Mouse (Mus musculus) urinary bladder, adult 2 months (tissue): ENCODE results near the gene Ocrl. TPM values are rescaled to one million over a fixed set of nuclear protein-coding genes. Genes with fewer than 3 reads are reported as not detected.
A peak's percentile ranks its signal among the peaks of the same experiment; 100 is the strongest.

Source experiments
- DNase-seq: peaks from one replicate; pipeline ENCODE4 v3.0.0; 2022; ENCODE audit warnings: low spot score
- polyA plus RNA-seq: library from polyadenylated mRNA; depleted of rRNA; stranded (reverse); fragments of >200 nt; gene quantifications from 2 replicates; pipeline ENCODE4 v1.2.3, GENCODE M21; 2012; rRNA removed

The Ocrl gene
- 36.0 and 38.6 TPM in 2 replicates for polyA plus RNA-seq

- DNase-seq = peak; percentile 51
These were observed at the start of gene Ocrl for GRCm38 (mm10) chrX:47912306-47912792. Ocrl (plus strand) TSS chrX:47912387.

- no peak for DNase-seq
These were observed 32.1 kb upstream of the Ocrl start for GRCm38 (mm10) chrX:47880052-47880451.

DNA sequence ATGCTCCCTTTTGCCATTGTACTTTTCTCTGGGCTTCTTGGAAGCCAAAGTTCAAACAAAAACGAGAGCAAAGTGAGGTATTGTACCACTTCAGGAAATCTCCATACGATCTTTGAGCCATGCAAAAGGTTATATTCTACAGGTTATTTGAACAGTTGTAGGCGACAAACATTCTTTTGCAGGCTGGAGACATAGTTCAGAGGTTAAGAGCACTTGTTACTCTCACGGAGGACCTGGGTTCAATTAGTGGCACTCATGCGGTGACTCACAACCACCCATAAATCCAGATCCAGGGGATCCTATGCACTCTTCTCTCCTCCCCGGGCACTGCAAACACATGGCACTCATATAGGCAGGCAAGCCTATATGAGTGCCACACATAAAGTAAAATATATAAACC is 29.4 kb upstream of the Ocrl start:
- no peak for DNase-seq

- DNase-seq = no peak
These were observed 24.8 kb upstream of the Ocrl start for GRCm38 (mm10) chrX:47887401-47887800.

DNA sequence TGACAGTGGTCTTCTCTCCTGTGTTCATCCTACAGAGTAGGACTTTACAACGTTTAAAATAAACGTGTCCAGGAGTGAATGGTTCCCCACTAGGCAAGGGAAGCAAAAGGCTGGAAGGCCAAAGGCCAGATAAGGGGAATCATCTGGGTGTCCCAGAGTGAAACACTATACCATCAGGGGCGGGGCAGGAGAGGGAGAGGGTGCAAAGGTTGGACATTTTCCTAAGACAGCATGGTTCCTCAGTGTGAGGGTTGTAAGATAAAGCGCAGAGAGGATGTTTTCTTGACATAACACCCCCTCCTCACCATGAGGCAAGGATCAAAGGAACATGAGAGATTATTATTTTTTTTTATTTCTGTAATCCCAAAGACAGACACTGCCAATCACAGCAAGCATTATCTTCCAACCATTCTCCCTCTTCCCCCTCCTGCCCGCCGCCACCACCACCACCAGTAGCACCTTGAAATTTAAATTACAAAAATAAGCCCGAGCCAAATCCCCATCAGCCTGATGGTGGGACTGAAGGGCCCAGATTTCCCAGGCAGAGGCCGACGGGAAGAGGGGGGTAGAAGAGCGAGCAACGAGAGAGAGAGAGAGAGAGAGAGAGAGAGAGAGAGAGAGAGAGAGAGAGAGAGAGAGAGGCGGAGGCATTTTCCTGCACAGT is 20.8 kb upstream of the Ocrl start:
- no peak for DNase-seq

- peak; percentile 23 for DNase-seq
These were observed 20.2 kb upstream of the Ocrl start for GRCm38 (mm10) chrX:47891907-47892430.

GRCm38 (mm10) chrX:47892431-47893024 is 19.7 kb upstream of the Ocrl start, which contains the start of gene Smarca1:
Smarca1 (minus strand) TSS chrX:47892974.
- DNase-seq = no peak

GRCm38 (mm10) chrX:47912904-47913542 is 836 bp downstream of the Ocrl start:
- no peak for DNase-seq

GRCm38 (mm10) chrX:47913543-47913938 is 1.4 kb downstream of the Ocrl start:
- no peak for DNase-seq

GRCm38 (mm10) chrX:47916831-47917230 is 4.6 kb downstream of the Ocrl start:
- DNase-seq = no peak

- DNase-seq = no peak
These were observed 8.4 kb downstream of the Ocrl start for GRCm38 (mm10) chrX:47920541-47920940.

- no peak for DNase-seq
These were observed 15.8 kb downstream of the Ocrl start for GRCm38 (mm10) chrX:47927981-47928380.

DNA sequence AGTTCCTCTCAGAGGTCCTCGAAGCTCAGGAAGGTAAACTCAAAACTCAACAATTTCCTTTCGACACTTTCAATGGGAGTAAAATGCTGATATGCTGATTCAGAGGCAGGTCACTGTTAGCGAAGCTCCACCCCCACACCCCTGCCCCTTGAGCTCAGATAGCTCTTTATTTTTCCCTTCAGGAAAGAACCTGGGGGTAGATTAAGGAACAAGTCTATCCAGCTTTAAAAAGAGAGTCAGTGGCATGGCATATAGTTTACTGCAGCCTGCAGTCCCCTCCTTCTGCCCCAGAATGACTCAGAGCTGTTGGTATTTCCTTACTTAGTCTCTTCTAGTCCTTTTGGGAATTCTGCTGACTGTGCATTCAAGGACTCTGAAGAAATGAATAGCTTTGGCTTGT is 18.3 kb downstream of the Ocrl start:
- no peak for DNase-seq

DNA sequence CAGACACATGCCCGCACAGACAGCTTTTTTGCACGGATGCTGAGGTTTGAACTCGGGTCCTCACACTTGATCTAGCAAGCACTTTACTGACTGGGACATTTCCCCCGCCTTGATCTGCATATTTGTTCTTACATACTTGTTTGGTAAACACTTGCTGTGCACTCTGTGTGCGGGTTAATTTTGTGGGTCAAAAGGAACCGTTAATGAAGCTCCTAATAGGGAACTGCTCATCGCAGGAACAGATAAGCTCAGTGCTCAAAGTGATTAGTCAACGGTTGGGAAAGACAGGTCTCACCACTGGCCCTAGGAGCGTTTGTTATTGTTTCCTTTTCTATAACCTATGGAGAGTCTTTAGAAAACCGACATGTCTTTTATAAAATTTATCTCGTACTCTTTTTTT is 22.2 kb downstream of the Ocrl start:
- no peak for DNase-seq

GRCm38 (mm10) chrX:47936885-47937284 is 24.7 kb downstream of the Ocrl start:
- no peak for DNase-seq

- no peak for DNase-seq
These were observed 25.6 kb downstream of the Ocrl start for GRCm38 (mm10) chrX:47937740-47938139.

DNA sequence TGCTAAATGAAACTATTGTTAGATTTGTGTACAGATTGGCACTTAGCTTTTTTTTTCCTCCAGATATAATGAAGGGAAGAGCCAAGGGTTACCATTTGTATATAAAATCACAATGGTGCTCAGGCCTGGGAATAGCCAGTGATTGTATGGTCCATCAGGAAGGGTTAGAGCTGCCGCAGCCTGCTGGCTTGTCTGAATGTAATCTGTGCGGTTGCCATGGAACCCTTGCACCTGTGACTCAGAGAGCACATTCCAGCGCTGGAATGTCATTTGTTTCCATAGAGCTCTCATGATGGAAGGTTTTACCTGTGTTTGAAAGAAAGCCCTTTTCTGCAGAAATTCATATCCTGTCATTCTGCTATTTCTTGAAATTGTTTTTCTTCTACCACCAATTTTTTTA is 37.5 kb downstream of the Ocrl start:
- no peak for DNase-seq

DNA sequence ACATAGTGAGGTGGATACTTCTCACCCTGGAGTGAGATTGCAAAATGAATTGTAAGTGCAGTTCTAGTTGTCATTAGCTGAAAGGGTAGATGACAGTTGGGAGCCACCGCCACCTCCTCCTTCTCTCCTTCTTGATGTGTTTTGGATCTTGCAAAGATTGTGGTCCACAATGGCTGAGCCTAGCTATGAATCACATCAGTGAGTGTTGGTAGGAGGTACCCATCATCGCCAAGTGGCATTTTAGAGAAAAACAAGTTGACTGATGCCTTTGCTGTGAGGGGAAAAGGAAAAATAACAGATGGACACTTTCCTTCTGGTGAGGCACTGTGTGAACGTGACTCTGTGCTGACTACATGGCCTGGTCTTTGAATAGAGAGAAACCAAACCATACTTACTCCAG is 50.4 kb downstream of the Ocrl start:
- DNase-seq = no peak

DNA sequence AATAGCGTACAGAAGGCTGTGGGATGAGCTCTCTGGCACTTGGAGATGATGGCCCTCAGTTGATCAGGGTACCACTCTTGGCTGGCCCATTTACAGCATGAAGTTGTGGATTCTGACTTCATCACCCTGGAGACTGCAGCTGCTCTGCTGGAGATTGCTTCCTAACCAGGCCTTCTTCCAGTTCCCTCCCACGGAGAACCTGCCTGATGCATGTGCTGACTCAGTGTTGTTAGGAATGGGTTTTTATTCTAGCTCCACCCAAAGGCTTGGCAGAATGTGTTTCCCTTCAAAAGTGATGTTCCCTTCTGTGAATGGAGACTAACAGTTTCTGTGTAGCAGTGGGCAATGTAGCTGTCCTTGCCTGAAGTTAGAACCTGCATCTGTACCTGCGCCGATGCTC is 58.2 kb downstream of the Ocrl start:
- DNase-seq = no peak

- DNase-seq = no peak
These were observed 58.7 kb downstream of the Ocrl start for GRCm38 (mm10) chrX:47970864-47971263.

- no peak for DNase-seq
These were observed 59.4 kb downstream of the Ocrl start for GRCm38 (mm10) chrX:47971366-47972128.

GRCm38 (mm10) chrX:47976551-47976950 is 64.4 kb downstream of the Ocrl start:
- DNase-seq = no peak
